Mouse (Mus musculus) monocyte, adult 2 months (primary cell): ENCODE data around the gene Eva1a.

ENCODE experiments used
- DNase-seq, 2 experiments: peaks; one replicate each; pipeline ENCODE4 v3.0.0; 2022; ENCODE audit warnings: low spot score in 2 of 2, low read depth in 1 of 2

Eva1a gene

GRCm38 (mm10) chr6:82119322-82120162, 78.7 kb downstream of the Eva1a start:
- DNase-seq, result no peak

DNA sequence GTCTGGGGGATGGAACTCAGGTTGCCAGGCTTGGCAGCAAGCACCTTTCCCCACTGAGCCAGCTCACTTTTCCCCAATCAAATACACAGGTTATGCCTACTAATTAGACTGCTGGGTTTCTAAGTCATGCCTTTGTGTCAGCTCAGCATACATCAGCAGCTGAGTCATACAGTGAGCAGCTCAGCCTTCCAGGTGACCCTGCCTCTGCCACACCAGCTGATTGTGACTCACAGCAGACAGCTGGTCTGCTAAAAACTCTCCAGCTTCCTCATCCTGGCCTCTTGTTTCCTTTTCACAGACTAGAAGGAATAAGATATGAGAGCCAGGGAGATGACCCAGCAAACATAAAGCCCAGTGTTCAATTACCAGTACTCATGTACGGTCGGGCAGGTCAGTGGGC, 84.3 kb downstream of the Eva1a start:
- no peak for DNase-seq

- DNase-seq, result no peak
Measured at GRCm38 (mm10) chr6:82127827-82128226, 87.0 kb downstream of the Eva1a start.

- DNase-seq, result no peak
Measured at GRCm38 (mm10) chr6:82129630-82130217, 88.9 kb downstream of the Eva1a start.

DNA sequence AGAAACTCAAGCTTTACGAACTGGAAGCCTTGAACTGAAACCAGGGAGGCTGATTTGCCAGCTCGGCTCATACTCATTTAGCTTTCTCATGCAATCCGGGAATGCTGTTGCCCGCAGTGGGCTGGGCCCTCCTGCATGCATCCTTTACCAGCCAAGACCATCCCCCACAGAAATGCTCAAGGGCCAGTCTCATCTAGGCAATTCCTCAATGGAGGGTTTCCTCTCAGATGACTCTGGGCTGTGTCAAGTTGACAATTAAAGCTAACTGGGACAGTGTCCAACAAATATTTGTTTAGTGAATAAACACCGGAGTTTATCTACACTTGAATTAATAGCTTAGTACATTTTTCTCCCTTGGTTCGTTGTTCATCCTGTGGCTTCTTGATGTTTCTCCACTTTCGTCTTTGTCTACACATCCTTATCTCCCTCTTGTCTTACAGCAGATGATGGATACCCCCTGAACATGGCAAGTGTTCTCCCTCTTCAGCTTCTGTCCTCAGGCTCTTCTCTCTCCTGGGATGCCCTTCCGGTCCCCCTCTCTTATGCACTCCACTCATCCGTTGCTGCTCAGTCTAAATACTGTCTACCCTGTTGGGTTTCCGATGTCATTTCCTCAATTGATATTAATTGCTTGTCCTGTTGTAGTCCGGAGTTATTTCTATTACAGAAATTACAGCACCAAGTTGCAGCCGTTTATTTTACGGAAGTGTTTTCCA, 92.2 kb downstream of the Eva1a start:
- DNase-seq, result no peak

GRCm38 (mm10) chr6:82133592-82133978, 92.7 kb downstream of the Eva1a start:
- DNase-seq, result no peak

DNA sequence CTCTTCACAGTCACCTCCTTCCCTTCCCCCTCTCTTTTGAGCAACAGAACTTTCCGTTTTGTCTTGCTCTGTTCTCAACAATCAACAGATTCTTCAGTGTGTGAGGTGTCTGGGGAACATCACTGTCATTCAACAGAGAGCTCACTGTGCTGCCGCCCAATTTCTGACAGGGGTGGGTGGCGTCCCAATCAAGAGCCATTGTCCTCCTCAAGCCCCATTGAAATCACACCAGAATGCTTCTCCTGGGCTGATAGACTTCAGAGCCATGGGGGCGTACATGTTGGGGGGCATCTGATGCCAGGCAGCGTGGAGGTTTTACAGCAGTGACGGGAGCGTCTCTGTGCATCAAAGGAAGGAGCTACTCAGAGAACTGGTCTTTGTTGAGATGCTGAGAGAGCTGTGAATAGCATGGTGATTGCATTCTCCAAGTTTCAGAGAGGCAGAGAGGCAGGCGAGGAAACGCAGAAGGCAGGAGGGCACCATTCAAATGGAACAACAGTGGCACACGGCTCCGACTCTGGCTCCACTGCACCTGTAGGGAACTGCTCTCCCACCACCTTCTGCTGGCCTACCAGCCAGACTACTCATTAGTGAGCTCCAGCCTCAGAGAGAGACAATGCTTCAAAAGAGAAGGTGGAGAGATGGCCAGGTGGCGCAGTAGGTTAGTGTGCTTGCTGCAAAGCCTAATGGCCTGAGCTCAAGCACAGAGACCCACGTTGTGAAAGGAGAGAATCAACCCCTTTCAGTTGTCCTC, 95.3 kb downstream of the Eva1a start:
- DNase-seq, result no peak
